Comparison of ENCODE assay signal across 1 mouse cellular context in the genomic region with DNA sequence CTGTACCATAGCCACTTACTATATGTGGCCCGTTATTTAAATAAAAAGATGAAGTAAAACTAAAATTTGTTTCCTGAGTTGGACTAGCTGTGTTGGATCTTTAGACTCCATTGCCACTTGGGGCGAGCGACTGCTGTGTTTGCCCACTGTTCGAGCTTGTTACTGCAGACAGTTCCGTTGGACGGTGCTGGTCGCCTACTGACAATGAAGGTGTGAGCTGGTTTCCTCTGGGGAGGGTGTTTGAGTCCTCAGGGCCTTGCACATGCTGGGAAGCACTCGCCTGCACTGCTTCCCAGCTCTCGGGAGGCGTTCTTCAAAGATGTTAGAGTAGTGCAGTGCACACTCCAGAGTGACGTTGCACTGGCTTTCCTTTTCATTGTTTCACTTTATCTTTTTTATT.
TF ChIP-seq lines count a peak whose summit lies in the region.

No protein-coding gene starts in this region.

TF ChIP-seq in MEL, 35 proteins besides CTCF, POLR2A, EP300 and RAD21:
- TF ChIP-seq TCF12 (IDR thresholded peaks at IDR 0.05; ENCODE audit: low read depth, low read length): no peak
- TF ChIP-seq TBP (IDR thresholded peaks at IDR 0.05; ENCODE audit: low read depth, low read length): 0 out of 2 replicates have a peak, but pooled peaks have one; percentile 6
